Mouse (Mus musculus) midbrain, postnatal 0 days (tissue): ENCODE data around the gene Gm16223. TPM values are rescaled to one million over a fixed set of nuclear protein-coding genes. Genes with fewer than 3 reads are reported as not detected.
A peak's percentile ranks its signal among the peaks of the same experiment; 100 is the strongest.

Experiments used
- ATAC-seq: fragments of 200-750 bp; cut with Nextera tagmentation; 2 replicates; pipeline ENCODE4 v1.8.0; 2017; ENCODE audit warnings: moderate number of reproducible peaks, mild to moderate bottlenecking, moderate TSS enrichment, moderate library complexity; ENCODE audit not compliant: low FRiP score
- DNase-seq: peaks from one replicate; pipeline ENCODE4 v3.0.0-alpha.2; 2015; ENCODE audit warnings: low spot score
- H3K27ac ChIP-seq: fragments of 300-500 bp; sonication (generic); 2 replicates; pipeline ENCODE4 v1.5.1; 2014; ENCODE audit warnings: low read depth, mild to moderate bottlenecking, low read length, mixed read lengths
- H3K27me3 ChIP-seq: fragments of 300-500 bp; sonication (generic); 2 replicates; pipeline ENCODE4 v1.6.1; 2014; ENCODE audit warnings: low read length, control low read depth, mixed read lengths; ENCODE audit not compliant: insufficient read depth
- H3K36me3 ChIP-seq: fragments of 300-500 bp; sonication (generic); 2 replicates; pipeline ENCODE4 v1.6.1; 2014; ENCODE audit warnings: low read length, control low read depth, mixed read lengths; ENCODE audit not compliant: insufficient read depth
- H3K4me1 ChIP-seq: fragments of 300-500 bp; sonication (generic); 2 replicates; pipeline ENCODE4 v1.6.1; 2014; ENCODE audit warnings: mild to moderate bottlenecking, control low read depth, antibody characterized with exemption, low read length, mixed read lengths; ENCODE audit not compliant: insufficient read depth
- H3K4me2 ChIP-seq: fragments of 300-500 bp; sonication (generic); 2 replicates; pipeline ENCODE4 v1.6.1; 2014; ENCODE audit warnings: low read depth, mild to moderate bottlenecking, low read length, mixed read lengths; ENCODE audit not compliant: poor library complexity, severe bottlenecking
- H3K4me3 ChIP-seq: fragments of 300-500 bp; sonication (generic); 2 replicates; pipeline ENCODE4 v1.5.1; 2014; ENCODE audit warnings: low read depth, mild to moderate bottlenecking, low read length, moderate library complexity
- H3K9ac ChIP-seq: fragments of 300-500 bp; sonication (generic); replicated peaks from 2 replicates; pipeline ENCODE4 v1.6.1; 2014; ENCODE audit warnings: mild to moderate bottlenecking, low read length, moderate library complexity, mixed read lengths; ENCODE audit not compliant: poor library complexity, severe bottlenecking
- H3K9me3 ChIP-seq: fragments of 300-500 bp; sonication (generic); 2 replicates; pipeline ENCODE4 v1.6.1; 2016; ENCODE audit warnings: low read length, control low read depth
- CTCF ChIP-seq: IDR thresholded peaks from 2 replicates; pipeline ENCODE4 v1.5.1; 2016; ENCODE audit warnings: antibody characterized with exemption, mild to moderate bottlenecking
- WGBS: fragments of 180-500 bp; shearing (Covaris S2); extraction: QIAGEN DNeasy Blood & Tissue Kit; methylation state at CpG from one replicate; pipeline ENCODE4 v1.1.7; 2014; 5-methylcytosine and 5-hydroxymethylcytosine counted together
- polyA plus RNA-seq: library from polyadenylated mRNA; unstranded; fragments of >200 nt; fragmentation: Nextera tagmentation; extraction: Ambion mirVana; gene quantifications from 2 replicates; pipeline ENCODE4 v1.2.1, GENCODE M21; 2015
- total RNA-seq: library from RNA; depleted of rRNA; stranded (reverse); fragments of >200 nt; gene quantifications from 2 replicates; pipeline ENCODE4 v1.2.3, GENCODE M21; 2014

The Gm16223 gene
- total and polyA plus RNA-seq, 2 experiments from 2014 or later, result 0.33 TPM; not detected in 1

DNA sequence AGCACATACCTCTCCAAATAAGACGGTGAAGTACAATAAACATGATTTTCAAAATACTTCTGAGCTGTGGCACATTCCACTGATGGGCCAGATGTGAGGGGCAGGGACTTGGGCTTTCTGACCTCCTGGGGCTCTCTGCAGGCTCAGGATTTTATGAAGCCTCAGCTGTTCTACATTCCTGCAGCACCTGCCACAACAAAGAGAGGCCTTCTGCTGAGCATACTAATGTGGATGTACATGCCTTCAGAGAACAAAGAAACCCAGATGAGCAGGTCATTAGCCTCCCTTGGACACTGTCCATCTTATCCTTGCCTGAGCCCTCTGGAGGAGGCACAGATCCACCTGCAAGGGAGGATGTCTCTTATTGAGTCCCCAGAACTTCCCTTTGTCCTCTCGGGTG, 97.0 kb downstream of the Gm16223 start:
- Histone ChIP-seq H3K27ac (no peak overlapping the region), H3K9ac (no peak overlapping the region), H3K9me3 (no peaks in the 10 kb centered on the region), H3K36me3 (no peaks in the 10 kb centered on the region), H3K27me3 (no peaks in the 10 kb centered on the region), H3K4me1 (no peaks in the 10 kb centered on the region), H3K4me3 (no peak overlapping the region), H3K4me2 (no peak overlapping the region)
- TF ChIP-seq CTCF, result no peak
- no peak for ATAC-seq
- peak; percentile 34 for DNase-seq
- WGBS, result 57% methylated on average over 2 of the region's 2 CpGs

DNA sequence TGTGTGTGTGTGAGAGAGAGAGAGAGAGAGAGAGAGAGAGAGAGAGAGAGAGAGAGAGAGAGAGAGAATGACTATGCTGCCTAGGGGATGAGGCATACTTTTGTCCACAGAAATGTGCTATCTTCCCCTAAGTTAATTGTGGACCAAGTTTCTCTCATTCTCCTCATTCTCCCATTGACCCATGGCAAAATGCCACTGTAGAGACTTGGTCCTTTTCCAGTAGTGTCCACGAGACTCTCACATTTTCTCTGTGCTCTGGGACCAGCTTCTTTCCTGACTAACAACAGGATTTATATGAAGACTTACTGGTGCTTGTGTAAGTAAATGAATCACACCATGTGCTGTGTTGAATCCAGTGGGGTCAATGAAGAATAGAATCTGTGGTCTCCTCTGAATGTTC, 98.6 kb downstream of the Gm16223 start:
- H3K27ac ChIP-seq, result no peak overlapping the region
- H3K4me1 ChIP-seq, result no peaks in the 10 kb centered on the region
- no peaks in the 10 kb centered on the region for H3K27me3 ChIP-seq
- 71% methylated on average over 1 of the region's 1 CpGs for WGBS
- H3K4me3 ChIP-seq, result no peak overlapping the region
- ATAC-seq (no peak), DNase-seq (no peak)
- H3K4me2 ChIP-seq, result no peak overlapping the region
- no peaks in the 10 kb centered on the region for H3K36me3 ChIP-seq
- no peak for TF ChIP-seq CTCF
- H3K9ac ChIP-seq, result no peak overlapping the region
- H3K9me3 ChIP-seq, result no peaks in the 10 kb centered on the region

DNA sequence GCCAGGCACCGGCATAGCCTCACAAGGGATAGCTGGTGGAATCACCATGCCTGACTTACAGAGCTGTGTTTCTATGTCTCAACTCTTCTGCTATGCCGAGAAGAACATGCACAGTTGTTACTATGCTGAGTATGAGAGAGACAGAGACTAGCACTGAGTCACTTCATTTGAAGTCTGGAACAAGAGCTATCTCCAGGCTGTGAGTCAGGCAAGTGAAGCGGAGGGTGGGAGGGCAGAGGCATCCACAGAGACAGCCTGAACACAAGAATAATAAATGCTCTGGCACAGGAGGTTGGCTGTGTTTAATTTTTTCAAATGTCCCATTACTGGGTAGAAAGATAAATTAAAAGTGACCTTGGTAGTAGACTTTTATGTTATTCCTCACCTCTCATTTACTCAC, 100.3 kb downstream of the Gm16223 start:
- 94% methylated on average over 3 of the region's 3 CpGs for WGBS
- TF ChIP-seq CTCF, result no peak
- no peaks in the 10 kb centered on the region for H3K27me3 ChIP-seq
- no peaks in the 10 kb centered on the region for H3K36me3 ChIP-seq
- no peak for DNase-seq
- no peak overlapping the region for H3K9ac ChIP-seq
- H3K4me2 ChIP-seq, result no peak overlapping the region
- no peaks in the 10 kb centered on the region for H3K4me1 ChIP-seq
- no peak overlapping the region for H3K27ac ChIP-seq
- no peaks in the 10 kb centered on the region for H3K9me3 ChIP-seq
- ATAC-seq, result no peak
- no peak overlapping the region for H3K4me3 ChIP-seq

DNA sequence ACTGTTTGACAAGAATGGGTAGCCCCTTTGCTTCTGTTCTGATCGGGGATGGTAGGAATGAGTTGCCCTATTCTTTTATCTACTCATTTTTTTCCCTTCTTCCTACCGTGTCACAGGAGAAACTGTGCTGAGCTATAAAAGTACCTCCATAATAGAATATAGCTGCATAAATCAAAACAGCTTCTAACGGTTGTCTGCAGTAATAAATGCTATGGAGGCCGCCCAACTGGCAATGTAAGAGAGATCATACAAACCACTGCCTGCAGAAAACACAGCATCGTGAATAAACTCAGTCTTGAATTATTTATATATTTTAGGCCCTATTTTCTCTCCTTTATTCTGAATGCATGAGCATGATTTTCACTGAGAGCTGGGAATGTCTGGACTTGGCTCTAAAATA, 101.0 kb downstream of the Gm16223 start:
- Histone ChIP-seq H3K4me1 (no peaks in the 10 kb centered on the region), H3K9me3 (no peaks in the 10 kb centered on the region), H3K4me2 (no peak overlapping the region), H3K27me3 (no peaks in the 10 kb centered on the region), H3K27ac (no peak overlapping the region), H3K36me3 (no peaks in the 10 kb centered on the region), H3K9ac (no peak overlapping the region), H3K4me3 (no peak overlapping the region)
- DNase-seq, result no peak
- ATAC-seq, result no peak
- WGBS, result 53% methylated on average over 5 of the region's 5 CpGs
- TF ChIP-seq CTCF, result no peak

DNA sequence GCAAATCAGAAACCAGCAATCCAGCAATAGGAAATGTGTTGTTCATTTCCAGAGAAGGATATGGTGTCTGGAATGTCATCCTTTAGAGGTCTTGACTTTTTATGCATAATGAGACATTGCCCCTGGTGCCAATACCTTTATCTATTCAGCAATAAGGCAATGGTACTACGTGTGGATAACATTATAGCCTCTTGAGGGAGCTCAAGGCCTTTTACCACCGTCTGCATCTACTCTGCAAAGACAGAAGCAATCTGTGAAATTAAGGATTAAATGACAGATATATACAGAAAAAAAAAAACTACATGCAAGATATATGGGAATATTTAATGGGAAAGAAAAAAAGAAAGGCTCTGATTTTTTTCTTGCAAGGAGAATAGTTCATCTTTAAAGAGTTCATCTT, 106.3 kb downstream of the Gm16223 start:
- Histone ChIP-seq H3K9me3 (no peaks in the 10 kb centered on the region), H3K4me1 (no peaks in the 10 kb centered on the region), H3K4me2 (no peak overlapping the region), H3K36me3 (no peaks in the 10 kb centered on the region), H3K4me3 (no peak overlapping the region), H3K27ac (no peak overlapping the region), H3K27me3 (no peaks in the 10 kb centered on the region), H3K9ac (no peak overlapping the region)
- DNase-seq (peak; percentile 25), ATAC-seq (no peak)
- 67% methylated on average over 2 of the region's 2 CpGs for WGBS
- TF ChIP-seq CTCF, result peak; percentile 47

DNA sequence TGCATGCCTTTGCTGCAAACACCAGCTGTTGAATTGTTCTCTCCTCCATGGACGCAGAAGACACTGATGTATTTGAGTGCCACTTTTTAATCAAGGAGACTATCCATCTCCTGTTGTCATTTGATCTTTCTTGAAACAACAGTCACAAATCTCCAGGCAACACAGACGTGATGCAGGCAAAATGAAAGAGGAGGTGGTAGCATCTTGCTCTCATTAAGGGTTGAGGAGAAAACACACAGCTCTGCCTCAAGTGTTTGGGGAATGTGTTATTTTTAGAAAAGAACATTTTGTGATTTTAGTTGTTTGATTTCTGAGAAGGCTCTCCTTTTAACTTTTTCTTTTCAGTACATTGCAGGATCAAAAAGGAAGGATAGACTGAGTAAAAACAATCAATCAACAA, 107.7 kb downstream of the Gm16223 start:
- no peak overlapping the region for H3K27ac ChIP-seq
- no peaks in the 10 kb centered on the region for H3K27me3 ChIP-seq
- H3K4me3 ChIP-seq, result no peak overlapping the region
- ATAC-seq (no peak), DNase-seq (peak; percentile 14)
- no peaks in the 10 kb centered on the region for H3K9me3 ChIP-seq
- H3K36me3 ChIP-seq, result no peaks in the 10 kb centered on the region
- no peak overlapping the region for H3K4me2 ChIP-seq
- no peak for TF ChIP-seq CTCF
- H3K4me1 ChIP-seq, result no peaks in the 10 kb centered on the region
- H3K9ac ChIP-seq, result no peak overlapping the region
- 57% methylated on average over 2 of the region's 2 CpGs for WGBS
